Mouse (Mus musculus): ENCODE measurements around the gene Fbxw5.

The Fbxw5 gene

DNA sequence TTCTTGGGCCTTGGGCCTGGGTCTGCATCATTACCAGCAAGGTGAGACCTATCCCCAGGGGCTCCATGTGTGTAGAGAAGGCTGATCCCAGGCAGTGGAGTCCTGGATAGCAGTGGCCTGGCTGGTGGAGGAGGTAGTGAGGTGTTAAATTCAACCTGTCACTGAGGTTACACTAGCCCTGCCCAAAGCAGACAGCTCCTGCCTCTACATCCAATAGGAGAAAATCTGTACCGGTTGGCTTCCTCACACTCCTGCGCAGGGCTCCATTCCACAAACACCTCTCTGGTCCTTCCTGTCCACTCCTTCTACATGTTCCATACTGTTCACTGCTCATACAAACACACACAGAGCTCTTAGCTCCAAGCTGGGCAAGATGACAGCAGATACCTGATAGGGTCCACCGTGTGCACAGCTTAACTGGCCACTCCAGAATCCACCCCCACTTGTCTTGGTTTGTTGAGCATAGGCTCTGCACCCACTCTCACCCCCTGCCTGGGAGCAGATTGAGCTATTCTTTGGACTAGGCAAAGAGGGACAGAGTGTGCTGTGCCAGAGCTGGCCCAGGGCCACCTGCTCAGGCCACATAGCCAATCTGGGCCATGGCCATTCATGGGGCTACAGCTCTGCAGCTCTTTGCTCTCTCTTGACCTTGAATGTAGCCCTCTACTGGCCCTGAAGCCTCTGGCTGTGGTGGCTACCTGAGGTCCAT is 22.4 kb upstream of the Fbxw5 start:
- DNase-seq = peak; percentile 56 to 81

DNA sequence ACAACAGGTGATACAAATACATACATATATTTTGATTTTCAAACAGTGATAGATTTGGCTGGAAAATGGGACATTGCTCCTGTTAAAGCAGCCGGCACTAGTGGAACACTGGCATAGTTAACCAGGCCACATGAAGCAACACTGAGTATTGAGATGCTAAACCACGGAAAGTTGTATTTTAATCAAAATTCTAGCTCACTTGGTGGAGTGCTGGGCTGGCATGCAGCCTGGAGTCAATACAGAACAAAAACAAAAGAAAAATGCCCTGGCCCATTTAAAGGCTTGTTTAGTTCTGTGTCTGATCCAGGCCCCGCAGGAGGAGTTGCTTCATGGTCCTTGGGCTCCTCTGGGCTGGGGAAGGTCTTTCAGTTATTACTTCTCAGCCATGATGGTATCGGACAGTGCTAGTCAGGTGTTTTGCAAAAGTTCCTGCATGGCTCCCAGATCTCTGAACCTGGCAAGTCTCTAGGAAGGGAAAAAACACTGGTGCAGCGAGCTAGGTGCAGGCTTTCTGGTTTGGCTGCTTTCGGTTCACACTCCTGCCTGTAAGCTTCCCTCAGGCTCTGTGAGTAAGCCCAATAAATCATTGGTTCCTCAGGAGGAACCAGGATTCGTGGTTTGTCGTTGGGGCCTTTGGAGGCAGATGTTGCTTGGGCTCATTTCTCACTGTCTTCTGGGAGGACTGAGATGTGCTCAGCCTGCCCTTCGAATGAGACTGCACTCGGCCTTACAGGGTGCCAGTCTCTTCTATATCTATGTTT is 20.8 kb upstream of the Fbxw5 start:
- DNase-seq = no peak

DNA sequence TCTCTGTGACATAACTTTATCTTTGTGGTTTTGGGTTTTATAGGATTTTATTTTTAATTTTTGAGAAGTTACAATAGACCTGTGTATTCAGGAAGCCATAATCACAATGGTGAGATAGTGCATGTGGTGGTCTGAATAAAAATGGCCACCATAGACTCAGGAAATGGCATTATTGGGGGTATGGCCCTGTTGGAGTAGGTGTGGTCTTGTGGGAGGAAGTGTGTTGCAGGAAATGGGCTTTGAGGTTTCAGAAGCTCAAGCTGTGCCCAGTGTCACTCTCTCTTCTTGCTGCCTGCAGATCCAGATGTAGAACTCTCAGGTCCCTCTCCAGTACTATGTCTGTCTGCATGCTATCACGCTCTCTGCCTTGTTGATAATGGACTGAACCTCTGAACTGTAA is 20.0 kb upstream of the Fbxw5 start:
- DNase-seq = no peak

DNA sequence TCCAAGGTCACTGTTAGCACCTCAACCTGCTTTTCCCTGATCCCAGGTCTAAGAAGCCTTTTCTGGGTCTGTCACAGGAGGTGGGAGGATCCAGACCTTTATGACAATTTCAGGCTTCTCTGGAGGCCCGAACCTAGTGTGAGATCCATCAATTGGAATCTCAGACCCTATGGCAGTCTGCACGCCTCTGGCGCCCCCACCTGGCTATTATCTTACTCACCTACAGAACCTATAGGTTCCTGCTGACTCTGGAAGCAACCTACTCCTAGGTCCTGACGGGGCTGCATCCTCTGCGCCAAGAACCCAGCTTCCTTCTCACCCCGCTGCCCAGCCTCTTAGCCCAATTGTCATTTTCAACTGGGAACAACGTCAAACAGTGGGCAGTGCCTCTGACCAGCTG is 17.6 kb upstream of the Fbxw5 start:
- DNase-seq = peak in 1 of 2 experiments; percentile 79

DNA sequence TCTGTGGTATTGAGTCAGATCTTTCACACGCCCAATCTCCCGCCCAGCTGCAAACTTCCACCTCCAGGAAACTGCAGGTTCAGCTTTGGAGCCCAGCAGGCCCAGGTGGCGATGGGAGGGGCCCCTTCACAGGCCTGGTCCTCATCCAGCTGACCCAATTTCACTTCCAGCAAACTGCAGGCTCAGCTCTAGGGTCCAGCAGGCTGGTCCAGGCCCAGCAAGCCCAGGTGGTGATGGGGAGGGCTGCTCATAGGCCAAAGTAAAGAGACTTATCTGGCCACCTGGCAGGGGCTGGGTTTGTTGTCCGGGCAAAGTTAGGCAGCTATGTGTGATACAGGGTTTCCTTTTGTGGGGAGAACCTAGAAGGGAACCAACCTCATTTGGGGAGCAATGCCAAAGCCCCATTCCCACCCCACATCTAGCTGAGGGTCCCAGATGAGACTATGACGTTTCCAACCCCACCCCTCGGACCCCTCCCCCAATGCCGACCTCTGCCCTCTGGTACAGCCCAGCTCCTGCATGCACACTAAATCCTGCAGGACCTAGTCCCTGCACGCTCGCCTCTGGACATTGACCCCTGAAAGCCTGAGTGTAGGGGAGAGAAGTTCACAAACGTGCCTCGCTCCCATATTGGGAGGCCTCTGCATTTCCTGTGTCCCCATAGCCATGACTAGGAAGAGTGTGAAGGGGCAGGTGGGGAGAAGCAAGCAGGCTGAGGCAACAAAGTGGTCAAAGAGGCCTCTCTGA is 15.5 kb upstream of the Fbxw5 start:
- peak; percentile 74 to 76 for DNase-seq

DNA sequence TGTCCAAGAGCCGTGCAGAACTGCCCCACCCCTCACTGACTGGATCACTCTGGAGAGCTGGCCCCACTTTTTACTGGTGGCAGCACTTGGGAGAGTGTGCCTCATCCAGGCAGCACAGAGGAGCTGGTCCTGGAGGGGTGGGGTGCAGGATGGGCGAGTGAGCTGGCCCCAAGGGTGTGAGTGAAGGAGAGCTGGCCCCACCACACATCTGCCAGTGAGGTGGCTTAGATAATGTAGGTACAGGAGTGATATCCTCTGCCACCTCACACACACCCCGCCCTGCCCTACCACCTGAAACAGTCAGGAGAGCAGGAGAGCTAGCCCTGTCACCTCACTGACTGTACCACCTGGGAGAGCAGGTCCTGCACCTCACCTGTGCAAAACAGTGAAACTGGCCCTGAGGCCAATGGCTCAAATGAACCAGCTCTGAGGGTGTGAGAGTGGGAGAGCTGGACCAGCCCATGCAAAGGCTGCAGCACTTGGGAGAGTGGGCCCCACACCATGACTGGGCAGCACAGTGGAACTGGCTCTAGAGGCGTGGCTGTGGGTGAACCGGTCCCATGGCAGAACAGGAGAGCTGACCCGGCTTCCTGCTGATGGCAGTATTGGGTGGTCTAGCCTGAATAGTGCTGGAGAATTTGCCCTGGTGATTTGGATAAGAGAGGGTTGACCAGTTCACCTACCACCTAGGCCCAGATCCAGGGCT is 12.4 kb upstream of the Fbxw5 start:
- no peak for DNase-seq

DNA sequence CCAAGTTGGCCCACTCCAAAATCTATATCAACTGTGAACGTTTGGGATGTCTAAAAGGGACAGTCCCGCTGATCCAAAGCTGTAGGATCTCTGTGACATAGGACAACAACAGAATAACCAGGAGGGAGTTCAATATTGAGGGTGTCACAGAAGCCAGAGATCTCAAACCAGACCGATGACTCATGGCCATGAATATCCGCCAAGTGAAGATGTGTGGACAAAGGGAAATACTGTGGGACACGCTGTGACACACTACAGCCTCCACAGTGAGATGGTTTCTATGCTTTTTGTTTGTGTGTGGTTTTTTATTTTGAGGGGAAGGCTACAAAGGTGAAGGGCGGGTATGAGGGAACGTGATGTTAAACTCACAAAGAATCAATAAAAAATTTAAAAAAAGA is 11.9 kb upstream of the Fbxw5 start:
- no peak for DNase-seq

DNA sequence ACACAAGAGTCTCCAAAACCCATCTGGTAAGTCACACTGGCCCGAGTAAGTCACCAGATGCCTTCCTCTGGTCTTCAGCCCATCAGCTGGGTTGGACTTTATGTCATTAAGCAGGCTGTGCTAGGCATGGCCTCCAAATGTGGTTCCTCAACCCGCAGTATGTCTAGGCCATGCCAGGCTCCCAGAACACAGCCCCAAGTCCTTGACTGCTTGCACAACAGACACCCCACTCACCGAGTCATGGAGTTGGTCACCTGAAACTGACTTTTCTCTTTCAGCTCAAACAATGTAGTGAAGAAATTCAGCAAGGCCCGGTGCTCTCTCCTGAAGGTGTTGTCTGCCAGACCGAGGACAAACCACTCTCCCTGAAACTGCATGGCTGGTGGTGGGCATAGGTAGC is 7.6 kb upstream of the Fbxw5 start:
- DNase-seq = no peak

DNA sequence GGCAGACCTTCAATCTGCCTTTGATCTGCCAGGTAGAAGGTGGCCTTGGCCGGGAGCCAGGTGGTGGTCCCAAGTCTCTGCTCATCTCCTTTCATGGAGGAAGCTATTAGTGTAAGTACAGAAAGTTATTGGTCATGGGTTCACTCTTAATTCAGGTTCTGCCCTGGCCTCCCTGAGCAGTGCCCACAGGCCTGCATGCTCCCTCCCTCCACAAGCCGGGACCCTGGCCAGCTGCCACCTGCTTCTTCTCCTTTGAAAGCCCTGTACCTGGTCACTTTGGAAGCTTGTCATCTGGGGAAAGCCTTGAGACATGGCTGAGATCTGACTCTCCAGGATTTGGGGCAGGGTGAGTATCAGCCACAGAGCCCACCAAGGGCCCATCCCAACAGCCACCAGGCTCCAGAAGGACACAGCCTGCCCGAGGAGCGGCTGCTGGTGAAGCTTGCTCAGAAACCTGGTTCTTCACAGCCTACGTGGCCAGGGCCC is 7.0 kb upstream of the Fbxw5 start, which contains the start of gene Lcn12:
Gene Lcn12 (minus strand): TSS at position 436 of the 486 bp plus-strand sequence.
- peak; percentile 23 to 62 for DNase-seq

DNA sequence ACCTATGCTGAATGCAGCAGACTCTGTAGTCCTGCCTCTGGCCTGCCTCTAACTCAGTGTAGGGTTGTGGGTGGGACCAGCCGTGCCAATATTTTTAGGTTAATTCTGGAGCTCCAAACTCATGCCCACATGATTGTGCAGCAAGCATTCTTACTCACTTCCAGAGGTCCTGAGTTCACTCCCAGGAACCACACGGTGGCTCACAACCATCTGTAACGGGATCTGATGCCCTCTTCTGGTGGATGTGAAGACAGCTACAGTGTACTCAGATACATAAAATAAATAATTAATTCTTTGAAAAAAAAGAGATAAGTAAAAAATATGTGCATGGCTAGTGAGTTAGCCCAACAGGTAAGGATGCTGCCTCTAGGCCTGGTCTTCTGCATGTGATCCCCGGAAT is 4.1 kb upstream of the Fbxw5 start:
- DNase-seq = peak; percentile 47 to 49

DNA sequence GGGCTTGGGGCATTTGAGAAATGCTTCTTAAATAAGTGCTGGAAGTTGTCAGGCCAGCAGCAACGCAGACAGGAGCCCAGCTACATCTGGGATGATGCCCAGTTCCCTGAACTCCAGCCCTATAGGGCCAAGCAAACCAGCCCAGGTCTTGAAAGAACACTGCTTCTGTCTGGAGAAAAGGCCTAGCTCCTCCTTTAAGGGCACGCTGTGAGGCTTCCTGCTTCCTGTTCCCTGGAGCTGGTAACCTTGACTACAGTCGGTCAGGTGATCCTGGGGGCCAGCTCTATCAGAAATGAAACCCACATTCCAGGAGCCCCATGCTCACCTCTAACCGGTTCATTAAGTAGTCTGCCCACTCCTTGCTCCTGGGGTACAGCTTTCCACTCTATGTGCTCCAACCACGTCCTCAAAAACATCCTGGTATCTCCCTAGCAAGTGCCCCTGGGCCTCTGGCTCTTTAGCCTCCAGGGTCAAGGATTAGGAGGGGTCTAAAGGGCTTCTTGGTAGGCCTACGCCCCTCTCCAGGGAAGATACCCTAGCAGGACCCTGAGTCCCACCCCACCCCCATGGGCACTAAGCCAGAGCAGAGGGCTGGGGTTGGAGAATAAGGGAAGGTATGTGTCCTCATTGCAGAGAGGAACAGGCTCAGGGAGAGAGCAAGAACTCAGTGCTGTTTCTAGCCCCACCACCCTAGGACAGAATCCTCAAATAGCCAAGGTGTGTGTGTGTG is 2.5 kb upstream of the Fbxw5 start:
- DNase-seq = peak in 1 of 2 experiments; percentile 25

DNA sequence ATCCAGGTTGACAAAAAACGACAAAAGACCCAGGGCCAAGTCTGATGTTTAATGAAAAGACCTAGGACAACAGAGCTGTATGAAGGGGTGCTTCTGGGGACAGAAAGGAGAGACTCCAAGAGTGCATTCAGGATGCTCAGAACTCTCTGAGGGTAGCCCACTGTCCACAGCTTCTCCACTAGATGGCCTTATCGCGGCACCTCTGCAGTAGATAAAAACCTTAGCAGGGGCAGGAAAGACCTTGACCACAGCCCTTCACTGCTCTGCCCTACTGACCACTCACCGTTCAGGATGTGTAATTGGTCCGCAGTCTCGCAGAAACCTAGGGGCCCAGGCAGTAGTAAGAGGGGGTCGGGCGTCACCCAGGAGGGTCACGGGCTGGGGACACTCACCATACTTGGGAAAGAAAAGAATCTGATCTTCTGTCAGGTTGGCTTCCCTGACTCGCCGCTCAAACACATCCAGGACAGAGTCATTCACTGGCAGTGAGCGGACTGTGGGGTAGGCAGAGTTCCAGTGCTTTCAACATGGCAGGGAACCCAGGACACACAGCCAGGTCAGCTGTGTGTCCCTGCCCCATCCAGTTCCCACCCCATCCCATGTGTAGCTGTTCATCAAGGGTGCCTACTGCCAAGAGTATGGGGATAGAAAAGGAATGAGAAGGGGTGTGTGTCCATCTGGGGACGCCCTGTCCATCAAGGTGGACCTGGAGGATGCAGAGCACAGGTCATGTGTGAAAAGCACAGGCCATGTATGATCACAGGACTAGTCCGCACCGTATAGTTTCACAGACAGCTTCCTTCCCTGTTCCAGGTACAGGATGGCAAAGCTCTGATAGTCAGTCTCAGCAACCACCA is 1.7 kb upstream of the Fbxw5 start:
- DNase-seq = no peak

DNA sequence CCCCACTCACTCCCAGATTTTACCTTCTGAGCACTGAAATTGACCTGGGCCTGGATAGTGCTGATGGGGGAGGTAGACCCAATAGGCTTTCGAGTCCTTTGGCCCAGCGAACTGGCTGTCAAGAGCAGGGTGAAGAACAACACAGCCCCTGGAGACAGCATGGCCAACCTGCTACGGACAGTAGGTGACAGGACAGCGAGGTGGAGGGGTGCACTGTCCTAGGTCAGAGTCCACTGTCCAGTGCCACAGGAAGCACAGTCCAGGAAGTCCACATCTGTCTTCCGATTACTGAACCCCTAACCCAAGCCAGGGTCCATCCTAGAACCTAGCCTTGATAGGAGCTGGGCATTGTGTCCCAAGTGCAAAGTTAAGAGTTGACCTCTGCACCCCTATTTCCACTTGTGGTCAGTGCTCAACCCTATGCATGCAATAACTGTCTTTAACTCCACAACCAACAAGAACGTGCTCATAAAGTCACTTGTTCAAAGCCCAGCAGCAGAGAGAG is 427 bp upstream of the Fbxw5 start:
- DNase-seq = peak in 1 of 2 experiments; percentile 46

DNA sequence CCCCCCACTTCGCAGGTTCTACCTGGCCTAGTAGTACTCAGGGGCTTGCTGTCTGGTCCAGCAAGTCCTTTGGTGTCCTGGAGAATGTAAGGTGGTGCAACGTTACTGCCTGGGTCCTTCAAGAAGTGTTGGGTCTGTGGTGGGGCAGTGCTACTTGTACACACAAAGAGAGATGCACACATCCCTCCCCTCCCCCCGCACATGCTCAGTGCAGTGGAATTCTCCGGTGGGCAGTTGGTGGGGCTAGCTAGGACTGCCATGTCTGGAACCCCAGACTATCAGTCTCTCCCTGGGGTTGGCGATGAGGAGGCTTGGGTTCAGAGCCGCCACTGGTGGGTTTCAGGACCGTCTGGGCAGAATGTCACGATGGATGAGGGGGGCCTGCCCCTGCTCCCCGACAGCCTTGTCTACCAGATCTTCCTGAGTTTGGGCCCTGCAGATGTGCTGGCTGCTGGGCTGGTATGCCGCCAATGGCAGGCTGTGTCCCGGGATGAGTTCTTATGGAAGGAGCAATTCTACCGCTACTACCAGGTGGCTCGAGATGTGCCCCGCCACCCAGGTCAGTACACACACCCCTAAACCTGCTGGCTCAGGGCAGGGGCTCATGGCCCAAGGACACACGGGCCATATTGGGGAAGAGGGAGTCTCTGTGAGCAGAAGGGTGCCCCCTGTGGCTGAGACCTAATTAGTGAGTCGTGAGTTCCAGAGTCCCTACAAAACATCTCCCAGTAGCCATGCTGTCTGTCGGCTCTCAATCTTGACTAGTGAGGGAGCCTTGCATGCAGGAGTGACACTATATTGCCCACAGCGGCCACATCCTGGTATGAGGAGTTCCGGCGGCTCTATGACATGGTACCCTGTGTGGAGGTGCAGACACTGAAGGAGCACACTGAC is 1.3 kb downstream of the Fbxw5 start, which contains the start of gene C8g:
Gene C8g (minus strand): TSS at position 127 of the 894 bp plus-strand sequence.
- peak in 1 of 2 experiments; percentile 19 for DNase-seq

DNA sequence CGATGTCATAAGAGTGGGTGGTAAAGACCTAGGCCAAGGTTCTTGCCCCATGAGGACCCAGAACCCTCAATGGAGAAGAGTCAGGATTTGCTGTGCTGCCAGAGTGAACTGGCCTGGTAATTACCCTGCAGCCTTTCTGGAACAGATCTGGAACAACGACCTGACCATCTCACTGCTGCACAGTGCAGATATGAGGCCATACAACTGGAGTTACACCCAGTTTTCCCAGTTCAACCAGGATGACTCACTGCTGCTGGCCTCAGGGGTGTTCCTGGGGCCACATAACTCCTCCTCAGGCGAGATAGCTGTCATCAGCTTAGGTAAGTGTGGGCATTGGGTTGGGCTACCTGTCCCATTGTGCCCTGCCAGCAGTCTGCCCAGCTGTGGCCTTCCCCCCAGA is 2.2 kb downstream of the Fbxw5 start:
- DNase-seq = no peak

DNA sequence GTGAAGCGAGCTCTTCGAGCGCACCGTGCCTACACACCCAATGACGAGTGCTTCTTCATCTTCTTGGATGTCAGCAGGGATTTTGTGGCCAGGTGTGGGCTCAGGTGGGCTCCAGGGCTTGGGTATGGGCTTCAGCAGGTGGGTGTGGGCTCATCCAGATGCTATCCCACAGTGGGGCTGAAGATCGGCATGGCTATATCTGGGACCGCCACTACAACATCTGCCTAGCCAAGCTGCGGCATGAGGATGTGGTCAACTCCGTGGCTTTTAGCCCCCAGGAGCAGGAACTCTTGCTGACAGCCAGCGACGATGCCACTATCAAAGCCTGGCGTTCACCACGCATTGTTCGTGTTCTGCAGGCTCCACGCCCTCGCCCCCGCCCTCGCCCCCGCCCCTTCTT is 4.0 kb downstream of the Fbxw5 start:
- DNase-seq = no peak

DNA sequence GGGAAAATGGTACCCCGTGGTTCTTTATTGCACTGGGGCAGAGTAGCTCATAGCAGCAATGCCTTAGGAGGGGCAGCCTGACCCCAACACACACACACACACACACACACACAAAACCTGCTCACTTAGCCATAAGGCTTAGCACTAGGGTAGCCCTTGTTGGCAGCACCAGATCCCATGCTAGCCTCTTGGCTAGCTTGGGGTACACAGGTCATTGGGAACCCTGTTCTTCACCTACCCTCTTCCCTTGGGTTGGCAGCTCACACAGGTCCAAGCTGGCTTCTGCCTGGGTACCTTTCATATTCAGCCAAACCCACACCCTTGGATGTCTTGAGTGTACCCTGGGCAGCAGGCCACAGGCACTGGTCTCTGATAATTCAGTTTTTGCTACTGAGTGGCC is 4.5 kb downstream of the Fbxw5 start:
- DNase-seq = no peak

DNA sequence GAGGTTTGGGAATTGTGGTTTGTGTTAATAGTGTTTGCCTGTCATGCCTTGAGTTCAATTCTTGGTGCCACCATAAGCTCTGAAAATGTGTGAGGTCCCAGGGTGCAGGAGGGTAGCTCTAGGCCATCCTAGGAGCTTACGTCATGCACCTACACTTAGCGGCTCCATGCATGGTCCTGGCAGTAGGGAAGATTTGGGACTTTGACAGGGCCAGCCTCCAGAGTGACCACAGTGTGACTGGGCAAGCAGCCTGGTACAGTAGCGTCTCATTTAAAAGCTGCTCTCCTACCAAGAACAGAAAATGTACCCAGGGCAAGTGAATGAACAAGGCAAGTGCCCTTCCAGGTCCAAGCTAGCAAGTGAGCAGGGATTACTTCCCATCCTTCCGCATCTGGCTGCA is 5.3 kb downstream of the Fbxw5 start:
- no peak for DNase-seq

DNA sequence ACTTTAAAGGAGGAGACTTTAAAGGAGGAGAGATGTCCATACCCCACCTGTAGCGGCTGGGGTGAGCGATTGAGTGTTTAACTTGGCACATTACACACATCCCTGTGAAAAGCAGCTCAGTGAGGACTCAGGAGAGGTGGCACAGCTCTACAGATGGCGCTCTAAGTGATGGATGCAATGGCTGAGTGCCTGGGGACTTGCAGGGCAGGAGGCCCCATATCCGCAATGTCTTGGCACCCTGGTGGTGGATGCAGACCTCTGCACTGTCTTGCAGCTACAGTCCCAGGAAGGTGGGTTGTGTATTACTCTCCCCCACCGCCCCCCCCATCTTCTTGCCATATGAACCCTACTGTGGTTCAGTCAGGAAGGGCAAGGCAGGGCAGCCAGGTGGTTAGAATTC is 6.4 kb downstream of the Fbxw5 start:
- peak; percentile 35 to 58 for DNase-seq

DNA sequence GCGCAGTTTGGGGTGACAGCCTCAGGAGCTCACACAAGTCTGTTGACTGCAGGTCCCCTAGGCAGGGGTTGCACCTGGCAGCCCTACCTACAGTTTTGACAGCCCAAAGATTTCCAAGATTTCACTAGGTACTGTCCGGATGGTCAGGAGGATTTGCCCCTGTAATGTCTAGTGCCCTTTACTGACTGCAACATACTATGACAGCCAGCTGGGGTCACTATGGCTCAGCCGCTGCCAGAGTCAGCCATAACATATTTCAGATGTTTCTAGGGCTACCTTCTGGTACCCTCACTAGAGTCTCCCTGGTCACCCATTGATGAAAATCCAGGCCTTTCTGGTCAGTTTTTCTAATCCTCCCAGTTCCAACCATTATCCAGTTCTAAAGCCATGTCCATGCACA is 9.4 kb downstream of the Fbxw5 start:
- DNase-seq = peak in 1 of 2 experiments; percentile 26

All from kidney, postnatal 36 days (tissue).